Mouse (Mus musculus): ENCODE measurements around the gene Nlk. TPM values are rescaled to one million over a fixed set of nuclear protein-coding genes. Genes with fewer than 3 reads are reported as not detected.
"Not testable (repeated sequence)": the region's sequence is repeated elsewhere in the genome, so short reads cannot be mapped to it uniquely, and the experiment has no call there.

The Nlk gene
- polyA plus RNA-seq, 1 experiment from 2014 or later = 18.5 TPM

DNA sequence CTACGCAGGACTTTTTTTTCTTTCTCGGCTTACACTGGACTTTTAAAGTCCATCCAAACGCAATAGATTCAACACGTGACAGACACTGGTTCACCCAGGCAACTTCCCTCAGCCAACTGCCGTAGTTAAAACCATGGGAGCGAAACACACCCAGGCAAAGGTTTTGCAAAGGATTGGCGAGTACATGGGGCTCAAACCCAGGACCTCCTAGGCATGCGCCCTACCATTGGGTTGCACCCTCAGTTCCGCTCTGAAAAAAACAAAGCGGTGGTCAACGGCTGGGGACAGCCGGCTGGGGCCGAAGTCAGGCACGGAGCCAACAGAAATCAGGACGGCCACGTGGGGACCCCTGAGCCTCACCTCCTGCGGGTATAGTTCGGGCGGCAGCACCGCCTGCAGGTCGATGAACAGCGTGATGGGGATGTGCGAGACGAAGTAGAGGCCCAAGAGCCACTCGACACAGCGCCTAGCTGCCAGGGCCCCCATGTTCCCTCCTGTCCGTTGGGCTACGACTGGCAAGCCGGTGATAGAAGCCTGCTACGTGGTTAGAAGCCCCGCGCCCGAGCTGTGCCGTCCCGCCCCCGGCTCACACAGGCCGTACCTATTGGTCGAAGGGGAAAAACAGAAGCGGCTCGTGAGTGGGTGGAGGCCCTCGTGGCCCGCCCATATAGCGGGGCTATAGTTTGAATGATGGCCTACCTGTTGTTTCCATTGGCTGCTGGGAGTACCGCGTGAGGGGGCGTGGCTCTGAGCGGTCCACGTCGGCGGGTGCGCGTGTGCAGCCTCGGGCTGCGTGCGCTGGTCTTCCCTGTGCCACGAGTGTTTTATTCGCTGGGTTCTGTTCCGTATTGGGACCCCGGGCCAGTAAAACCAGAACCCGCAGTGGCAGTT is 146.8 kb downstream of the Nlk start, which contains the start of gene Tmem97:
Gene Tmem97, minus strand, starts transcription at position 610 of the 891 bp plus-strand sequence.
- under 1% methylated on average over 60 of the region's 60 CpGs for WGBS
- H3K4me1 ChIP-seq = peaks cover 34% of the 10 kb centered on the region
- peaks cover 6% of the 10 kb centered on the region; the same call in 1 of the 2 replicates for H3K9me3 ChIP-seq (replicated peaks)

GRCm38 (mm10) chr11:78549491-78549987 is 147.6 kb downstream of the Nlk start:
- H3K4me3 ChIP-seq = peak overlapping the region; percentile 67
- peak overlapping the region; percentile 92 for H3K27ac ChIP-seq (replicated peaks)
- no peaks in the 10 kb centered on the region for H3K27me3 ChIP-seq (ENCODE audit: low read depth, poor library complexity, severe bottlenecking)
- DNase-seq (ENCODE audit: low spot score) = no peak
- H3K4me1 ChIP-seq = peaks cover 34% of the 10 kb centered on the region
- H3K36me3 ChIP-seq = peaks cover 19% of the 10 kb centered on the region
- peaks cover 6% of the 10 kb centered on the region; the same call in 1 of the 2 replicates for H3K9me3 ChIP-seq (replicated peaks)
- 13% methylated on average over 5 of the region's 5 CpGs for WGBS

More for the DNA sequence above, 146.8 kb downstream of the Nlk start, which contains the start of gene Tmem97:
- peak within 1 kb of the TSS; percentile 67 for H3K4me3 ChIP-seq
- H3K36me3 ChIP-seq = peaks cover 11% of the 10 kb centered on the region
- peak; percentile 96 for DNase-seq (ENCODE audit: low spot score)
- peak within 1 kb of the TSS; percentile 92 for H3K27ac ChIP-seq (replicated peaks)
- no peaks in the 10 kb centered on the region for H3K27me3 ChIP-seq (ENCODE audit: low read depth, poor library complexity, severe bottlenecking)

DNA sequence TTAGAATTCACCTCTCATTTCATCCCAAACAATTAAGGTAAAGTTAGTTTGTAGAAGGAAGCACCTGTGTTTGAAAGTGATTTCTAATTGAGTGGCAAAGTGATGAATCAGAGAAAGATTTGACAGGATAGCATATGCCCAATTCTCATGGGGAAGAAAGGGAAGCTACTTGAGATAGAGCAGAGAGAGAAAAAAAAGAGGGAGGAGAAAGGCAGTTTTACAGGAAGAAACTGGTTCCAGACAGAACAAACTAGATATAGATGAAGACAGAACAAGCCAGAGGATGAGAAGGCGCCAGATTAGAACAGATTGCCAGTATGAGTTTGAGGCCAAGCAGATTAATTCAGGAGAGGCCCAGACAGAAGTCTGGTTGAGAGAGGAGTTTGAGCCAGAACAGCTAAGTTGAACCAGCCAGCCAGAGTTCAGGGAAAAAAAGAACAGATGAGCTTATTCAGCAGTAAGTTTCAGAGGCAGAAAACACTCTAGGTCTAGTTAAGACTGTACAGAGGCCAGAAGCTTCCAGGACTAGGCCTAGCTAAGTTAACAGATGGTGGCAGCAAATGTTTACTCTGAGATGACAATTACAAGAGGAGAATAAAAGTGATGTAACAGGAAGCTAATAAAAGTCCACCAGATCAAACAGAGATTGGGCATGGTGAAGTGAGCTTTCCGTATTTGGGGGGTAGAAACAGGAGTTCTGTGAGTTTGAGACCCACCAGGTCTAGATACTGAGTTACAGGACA is 149.3 kb downstream of the Nlk start:
- H3K4me3 ChIP-seq = peak overlapping the region; percentile 67; the same call in 1 of the 2 replicates

GRCm38 (mm10) chr11:78545181-78545580 is 152.0 kb downstream of the Nlk start:
- no peak for DNase-seq (ENCODE audit: low spot score)
- 82% methylated on average over 8 of the region's 8 CpGs for WGBS
- peaks cover 61% of the 10 kb centered on the region for H3K36me3 ChIP-seq
- no peaks in the 10 kb centered on the region for H3K9me3 ChIP-seq (replicated peaks)
- H3K27me3 ChIP-seq (ENCODE audit: low read depth, poor library complexity, severe bottlenecking) = no peaks in the 10 kb centered on the region
- no peak overlapping the region for H3K27ac ChIP-seq (replicated peaks)
- no peak overlapping the region for H3K4me3 ChIP-seq
- H3K4me1 ChIP-seq = peaks cover 26% of the 10 kb centered on the region

More for the DNA sequence above, 149.3 kb downstream of the Nlk start:
- 87% methylated on average over 2 of the region's 2 CpGs for WGBS
- H3K27ac ChIP-seq (replicated peaks) = no peak overlapping the region
- no peaks in the 10 kb centered on the region for H3K9me3 ChIP-seq (replicated peaks)
- no peaks in the 10 kb centered on the region for H3K27me3 ChIP-seq (ENCODE audit: low read depth, poor library complexity, severe bottlenecking)
- H3K4me1 ChIP-seq = peaks cover 34% of the 10 kb centered on the region
- DNase-seq (ENCODE audit: low spot score) = no peak
- peaks cover 35% of the 10 kb centered on the region for H3K36me3 ChIP-seq

DNA sequence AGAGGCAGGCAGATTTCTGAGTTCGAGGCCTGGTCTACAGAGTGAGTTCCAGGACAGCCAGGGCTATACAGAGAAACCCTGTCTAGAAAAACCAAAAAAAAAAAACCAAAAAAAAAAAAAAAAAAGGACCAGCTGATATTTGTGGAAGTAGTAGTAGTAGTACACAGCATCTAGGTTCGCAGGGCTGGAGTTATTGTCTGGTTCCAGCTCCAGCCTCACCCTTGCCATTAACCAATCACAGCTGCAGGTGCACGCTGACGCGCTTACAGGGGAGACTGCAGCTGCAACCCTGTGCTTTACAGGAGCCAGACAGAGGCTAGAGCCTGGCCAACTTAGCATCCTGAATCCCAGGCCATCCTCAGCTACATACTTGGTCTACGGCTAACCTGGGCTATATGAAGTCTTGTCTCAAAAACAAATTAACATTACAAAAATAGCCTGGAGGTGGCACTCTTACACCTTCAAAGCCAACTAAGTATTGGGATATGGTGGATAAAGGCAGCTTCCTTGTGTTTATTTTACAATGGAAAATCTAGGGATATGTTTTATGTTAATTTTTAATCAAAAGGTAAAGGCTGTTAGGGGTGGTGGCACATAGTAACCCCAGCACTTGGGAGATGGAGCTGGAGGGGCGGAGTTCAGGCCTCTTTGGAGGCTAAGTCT is 152.6 kb downstream of the Nlk start:
- no peak for DNase-seq (ENCODE audit: low spot score)
- H3K4me3 ChIP-seq = no peak overlapping the region
- H3K9me3 ChIP-seq (replicated peaks) = no peaks in the 10 kb centered on the region
- WGBS = 95% methylated on average over 7 of the region's 7 CpGs
- peaks cover 67% of the 10 kb centered on the region for H3K36me3 ChIP-seq
- peaks cover 20% of the 10 kb centered on the region for H3K4me1 ChIP-seq
- no peak overlapping the region for H3K27ac ChIP-seq (replicated peaks)
- no peaks in the 10 kb centered on the region for H3K27me3 ChIP-seq (ENCODE audit: low read depth, poor library complexity, severe bottlenecking)

DNA sequence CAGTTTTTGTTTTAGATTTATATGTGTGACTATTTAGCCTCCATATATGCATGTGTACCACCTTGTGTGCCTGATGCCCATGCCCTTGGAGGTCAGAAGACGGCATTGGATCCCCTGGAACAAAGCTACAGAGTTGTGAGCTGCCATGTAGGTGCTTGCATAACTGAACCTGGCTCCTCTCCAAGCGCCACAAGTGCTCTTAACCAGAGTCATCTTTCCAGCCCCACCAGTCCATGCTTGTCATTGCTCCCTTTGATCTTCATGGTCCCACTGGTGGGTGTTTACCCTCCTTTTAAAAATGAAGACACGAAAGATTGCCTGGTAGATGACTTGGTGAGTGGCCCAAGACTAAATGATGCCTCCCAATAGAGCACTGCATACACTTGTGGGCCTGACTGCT is 156.8 kb downstream of the Nlk start:
- 95% methylated on average over 3 of the region's 3 CpGs for WGBS
- DNase-seq (ENCODE audit: low spot score) = no peak
- Histone ChIP-seq H3K4me3 (no peak overlapping the region), H3K9me3 (replicated peaks) (no peaks in the 10 kb centered on the region), H3K4me1 (peaks cover 14% of the 10 kb centered on the region), H3K36me3 (peaks cover 69% of the 10 kb centered on the region), H3K27me3 (ENCODE audit: low read depth, poor library complexity, severe bottlenecking) (no peaks in the 10 kb centered on the region), H3K27ac (replicated peaks) (no peak overlapping the region)

DNA sequence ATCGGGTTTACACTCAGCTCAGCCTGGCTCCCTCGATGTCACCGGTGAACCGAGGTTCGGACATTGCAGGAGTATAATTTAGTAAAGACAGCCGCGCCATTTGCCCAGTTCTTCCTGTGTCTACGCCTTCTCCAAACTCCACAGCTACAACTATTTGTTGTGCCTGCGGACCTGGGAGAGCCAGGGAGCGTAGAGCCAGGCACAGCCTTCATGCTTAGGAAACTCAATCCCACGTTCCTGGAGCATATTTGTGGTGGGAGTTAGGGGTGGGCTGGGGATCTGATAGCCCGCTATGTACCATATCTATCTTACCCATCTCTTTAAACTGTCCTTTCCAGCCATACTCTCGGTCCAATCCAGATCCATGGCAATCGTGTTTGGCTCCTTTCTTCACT is 160.5 kb downstream of the Nlk start:
- H3K36me3 ChIP-seq = peaks cover 43% of the 10 kb centered on the region
- H3K27me3 ChIP-seq (ENCODE audit: low read depth, poor library complexity, severe bottlenecking) = no peaks in the 10 kb centered on the region
- WGBS = 7% methylated on average over 14 of the region's 14 CpGs
- H3K9me3 ChIP-seq (replicated peaks) = no peaks in the 10 kb centered on the region
- peak overlapping the region; percentile 70 for H3K4me3 ChIP-seq
- no peak for DNase-seq (ENCODE audit: low spot score)
- peak overlapping the region; percentile 89 for H3K27ac ChIP-seq (replicated peaks)
- peaks cover 26% of the 10 kb centered on the region for H3K4me1 ChIP-seq

DNA sequence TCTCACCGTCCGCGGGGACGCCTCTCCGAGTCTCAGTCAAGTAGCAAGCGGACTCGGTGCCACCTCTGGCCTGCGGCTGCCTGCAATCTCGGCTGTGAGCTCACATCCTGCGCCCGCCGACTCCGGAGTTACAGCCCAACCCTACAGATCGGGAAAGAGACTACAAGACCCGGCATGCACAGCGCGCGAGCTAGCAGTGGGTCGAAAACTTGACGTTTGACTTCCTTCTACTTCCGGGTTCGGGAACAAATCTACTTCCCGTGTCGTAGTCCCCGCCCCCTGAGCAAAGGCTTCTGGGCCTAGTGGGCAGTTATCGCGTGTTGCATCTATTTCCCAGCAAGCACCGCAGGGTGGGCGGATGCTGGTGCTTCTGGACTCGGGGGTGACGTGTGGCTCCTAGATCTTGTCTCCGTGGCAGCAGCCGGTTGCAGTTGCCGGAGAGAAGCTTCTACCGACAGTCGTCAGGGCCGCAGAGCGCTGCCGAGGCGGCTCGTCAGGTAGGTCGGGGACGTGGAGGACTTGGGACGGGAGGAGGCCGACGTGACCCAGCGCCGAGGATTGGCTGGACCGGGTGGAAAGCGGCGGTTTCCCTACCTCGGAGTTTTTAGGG is 161.0 kb downstream of the Nlk start, which contains the start of the genes Tnfaip1 and Ift20:
Gene Tnfaip1, minus strand, starts transcription at position 253 of the 610 bp plus-strand sequence.
Gene Ift20, plus strand, starts transcription at position 282 of the 610 bp plus-strand sequence.
- under 1% methylated on average over 52 of the region's 52 CpGs for WGBS
- no peaks in the 10 kb centered on the region for H3K9me3 ChIP-seq (replicated peaks)
- no peaks in the 10 kb centered on the region for H3K27me3 ChIP-seq (ENCODE audit: low read depth, poor library complexity, severe bottlenecking)
- peaks cover 26% of the 10 kb centered on the region for H3K4me1 ChIP-seq
- peak; percentile 99 for DNase-seq (ENCODE audit: low spot score)
- peaks cover 40% of the 10 kb centered on the region for H3K36me3 ChIP-seq
- H3K4me3 ChIP-seq = peak within 1 kb of the TSS; percentile 70
- H3K27ac ChIP-seq (replicated peaks) = peak within 1 kb of the TSS; percentile 89

- no peaks in the 10 kb centered on the region for H3K9me3 ChIP-seq (replicated peaks)
- H3K4me3 ChIP-seq = peak overlapping the region; percentile 70
- no peaks in the 10 kb centered on the region for H3K27me3 ChIP-seq (ENCODE audit: low read depth, poor library complexity, severe bottlenecking)
- under 1% methylated on average over 23 of the region's 23 CpGs for WGBS
- peaks cover 26% of the 10 kb centered on the region for H3K4me1 ChIP-seq
- H3K27ac ChIP-seq (replicated peaks) = peak overlapping the region; percentile 89
- peak; percentile 41 for DNase-seq (ENCODE audit: low spot score)
- peaks cover 40% of the 10 kb centered on the region for H3K36me3 ChIP-seq
Observed at GRCm38 (mm10) chr11:78535376-78536079, 161.6 kb downstream of the Nlk start.

- peaks cover 40% of the 10 kb centered on the region for H3K36me3 ChIP-seq
- H3K9me3 ChIP-seq (replicated peaks) = no peaks in the 10 kb centered on the region
- 92% methylated on average over 4 of the region's 4 CpGs for WGBS
- DNase-seq (ENCODE audit: low spot score) = no peak
- H3K4me1 ChIP-seq = peaks cover 26% of the 10 kb centered on the region
- no peak overlapping the region for H3K27ac ChIP-seq (replicated peaks)
- peak overlapping the region; percentile 70 for H3K4me3 ChIP-seq
- no peaks in the 10 kb centered on the region for H3K27me3 ChIP-seq (ENCODE audit: low read depth, poor library complexity, severe bottlenecking)
Observed at GRCm38 (mm10) chr11:78534516-78534915, 162.7 kb downstream of the Nlk start.

DNA sequence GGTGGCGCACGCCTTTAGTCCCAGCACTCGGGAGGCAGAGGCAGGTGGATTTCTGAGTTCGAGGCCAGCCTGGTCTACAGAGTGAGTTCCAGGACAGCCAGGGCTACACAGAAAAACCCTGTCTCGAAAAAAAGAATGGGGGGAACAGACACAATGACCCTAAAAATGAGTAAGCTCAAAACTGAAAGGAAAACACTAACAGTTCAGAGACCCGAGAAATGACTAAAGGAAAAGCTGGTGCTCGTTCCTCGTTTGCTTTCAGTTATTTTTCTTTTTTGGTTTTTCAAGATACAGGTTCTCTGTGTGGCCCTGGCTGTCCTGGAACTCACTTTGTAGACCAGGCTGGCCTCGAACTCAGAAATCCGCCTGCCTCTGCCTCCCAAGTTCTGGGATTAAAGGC is 165.7 kb downstream of the Nlk start:
- not testable (repeated sequence) for H3K27me3 ChIP-seq (ENCODE audit: low read depth, poor library complexity, severe bottlenecking); H3K9me3 ChIP-seq (replicated peaks); H3K4me3 ChIP-seq; H3K27ac ChIP-seq (replicated peaks); DNase-seq (ENCODE audit: low spot score)
- H3K4me1 ChIP-seq = peaks cover 12% of the 10 kb centered on the region
- peaks cover 58% of the 10 kb centered on the region for H3K36me3 ChIP-seq
- 93% methylated on average over 10 of the region's 10 CpGs for WGBS
